Mouse (Mus musculus) stomach, postnatal 0 days (tissue): ENCODE measurements around the gene Rhbdd1.

Experiments
- CTCF ChIP-seq: IDR thresholded peaks from 2 replicates; pipeline ENCODE4 v1.5.1; 2016; ENCODE audit warnings: antibody characterized with exemption, low read depth, mild to moderate bottlenecking, moderate library complexity
- EP300 ChIP-seq: optimal IDR thresholded peaks from 2 replicates; pipeline ENCODE3; 2016; ENCODE audit warnings: antibody characterized with exemption

DNA sequence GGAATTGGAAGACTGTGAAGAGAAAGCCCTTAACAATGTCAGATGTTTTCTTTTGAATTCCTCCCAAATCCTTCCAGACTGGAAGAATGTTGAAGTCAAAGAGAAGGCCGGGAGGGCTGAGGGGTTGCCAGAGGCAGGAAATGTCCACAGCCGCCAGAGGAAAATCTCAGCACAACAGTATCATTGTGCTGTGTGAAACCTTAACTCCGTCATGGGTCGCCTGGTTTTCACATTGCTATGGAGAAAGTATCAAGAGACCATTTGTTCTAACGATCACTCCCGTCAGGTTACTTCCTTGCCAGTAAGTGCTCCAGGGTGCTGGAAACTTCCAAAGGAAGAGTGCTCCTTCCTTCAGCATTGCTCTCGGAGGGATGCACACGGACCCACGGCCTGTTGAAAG, 160.5 kb downstream of the Rhbdd1 start:
- TF ChIP-seq CTCF (no peak), EP300 (no peak)
